Mouse (Mus musculus) neural tube, embryonic 10.5 days (tissue): ENCODE measurements around the gene Wnt2b.

Source experiments
- DNase-seq: peaks from one replicate; pipeline ENCODE4 v3.0.0-alpha.2; 2017; ENCODE audit warnings: low spot score; ENCODE audit errors: extremely low spot score

Gene Wnt2b

GRCm38 (mm10) chr3:104905389-104905788 is 56.3 kb downstream of the Wnt2b start:
- no peak for DNase-seq

GRCm38 (mm10) chr3:104901154-104901553 is 60.6 kb downstream of the Wnt2b start:
- DNase-seq = no peak

DNA sequence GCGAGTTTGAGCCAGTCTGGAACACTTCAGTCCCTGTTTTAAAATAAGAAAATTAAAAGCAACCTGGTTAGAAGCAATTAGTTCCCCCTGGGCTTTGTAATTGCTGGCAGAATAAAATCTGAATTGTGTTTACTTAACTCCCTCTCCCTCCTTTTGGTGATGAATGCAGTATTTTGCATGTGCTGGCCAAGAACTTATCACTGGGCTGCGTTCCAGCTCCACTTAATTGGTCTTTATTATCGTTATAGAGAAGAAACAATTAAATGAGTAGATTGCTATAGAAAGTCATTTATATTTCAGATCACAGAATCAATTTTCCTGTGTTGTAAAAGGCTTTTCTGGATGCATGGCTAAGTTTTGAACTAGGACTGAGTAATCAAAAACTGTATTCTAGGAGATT is 65.6 kb downstream of the Wnt2b start:
- DNase-seq = no peak
